Mouse (Mus musculus) common myeloid progenitor, adult 5-6 weeks (primary cell): Measurements from ENCODE around the gene 1700049E17Rik2. TPM values are rescaled to one million over a fixed set of nuclear protein-coding genes. Genes with fewer than 3 reads are reported as not detected.
"Not testable (repeated sequence)": the region's sequence is repeated elsewhere in the genome, so short reads cannot be mapped to it uniquely, and the experiment has no call there.

Experiments used
- ATAC-seq: replicated peaks from 2 replicates; pipeline ENCODE4 v1.8.0; 2016; ENCODE audit warnings: low read depth, mild to moderate bottlenecking, moderate TSS enrichment, inconsistent platforms; ENCODE audit not compliant: poor library complexity, severe bottlenecking
- total RNA-seq: library from RNA; stranded (forward); fragments of 200-1000, 187-1606 nt; gene quantifications from 2 replicates; pipeline ENCODE4 v1.2.3, GENCODE M21; 2017

1700049E17Rik2 gene
- total RNA-seq = not detected in 2 replicates

DNA sequence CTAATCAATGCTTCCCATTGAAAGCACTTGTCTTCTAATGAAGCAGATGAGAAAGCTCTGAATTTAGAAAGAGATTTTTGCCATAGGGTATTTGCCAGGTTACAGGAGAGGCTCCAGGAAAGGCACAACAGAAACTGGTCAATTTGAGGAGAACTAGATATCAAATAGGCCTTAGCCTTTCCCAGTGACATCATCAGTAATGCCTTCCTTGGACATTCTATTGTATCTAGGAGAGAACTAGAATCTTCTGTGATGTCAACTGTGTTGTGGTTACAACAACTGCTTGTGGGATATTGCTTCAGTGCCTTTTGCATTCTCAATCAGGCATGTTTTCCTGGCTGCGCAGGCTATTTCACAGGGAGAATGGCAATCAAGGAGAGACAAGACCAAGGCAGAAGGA is at the start of gene 1700049E17Rik2:
Gene 1700049E17Rik2, plus strand, starts transcription at position 301 of the 400 bp plus-strand sequence.
- not testable (repeated sequence) for ATAC-seq

DNA sequence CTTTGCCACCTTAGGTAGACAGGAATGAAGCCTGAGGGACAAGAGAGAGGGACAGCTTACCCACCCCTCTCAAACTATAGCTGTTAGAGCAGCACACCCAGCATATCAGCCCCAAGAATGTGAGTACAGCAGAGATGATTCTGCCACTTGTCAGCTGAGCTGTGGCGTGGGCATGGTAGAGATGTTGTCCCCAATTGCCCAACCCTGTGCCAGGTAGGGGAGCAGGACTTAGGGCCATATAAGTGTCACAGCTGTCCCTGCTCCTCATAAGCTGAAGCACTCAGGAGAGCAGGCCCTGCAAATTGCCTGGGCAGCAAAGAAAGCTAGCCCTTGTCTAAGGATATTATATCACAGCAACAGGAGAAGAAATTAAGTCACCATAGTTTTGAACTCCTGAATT is 48.3 kb upstream of the 1700049E17Rik2 start:
- ATAC-seq = not testable (repeated sequence)

GRCm38 (mm10) chr14:41555483-41555882 is 17.5 kb upstream of the 1700049E17Rik2 start, which contains the start of gene Gm7970:
Gene Gm7970 (minus strand): TSS chr14:41555583.
- ATAC-seq = not testable (repeated sequence)

DNA sequence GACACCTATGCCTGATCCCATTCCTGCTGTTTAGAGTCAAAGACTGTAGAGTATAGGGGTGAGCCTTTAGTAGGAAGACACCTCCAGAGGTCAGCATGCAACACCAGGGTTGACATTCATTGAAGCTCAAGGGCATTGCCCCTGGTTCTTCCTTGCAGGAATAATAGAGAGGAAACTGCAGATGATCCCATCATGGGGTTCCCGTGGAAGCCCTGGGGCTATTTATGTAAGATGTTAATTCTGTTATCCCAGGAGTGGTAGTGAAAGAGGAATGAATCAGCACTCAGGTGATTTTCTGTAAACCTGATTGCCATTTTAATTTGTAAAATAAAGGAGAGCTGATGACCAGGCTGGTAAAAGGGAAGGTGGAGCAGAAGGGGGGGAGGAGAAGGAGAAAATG is 13.3 kb downstream of the 1700049E17Rik2 start:
- ATAC-seq = not testable (repeated sequence)

DNA sequence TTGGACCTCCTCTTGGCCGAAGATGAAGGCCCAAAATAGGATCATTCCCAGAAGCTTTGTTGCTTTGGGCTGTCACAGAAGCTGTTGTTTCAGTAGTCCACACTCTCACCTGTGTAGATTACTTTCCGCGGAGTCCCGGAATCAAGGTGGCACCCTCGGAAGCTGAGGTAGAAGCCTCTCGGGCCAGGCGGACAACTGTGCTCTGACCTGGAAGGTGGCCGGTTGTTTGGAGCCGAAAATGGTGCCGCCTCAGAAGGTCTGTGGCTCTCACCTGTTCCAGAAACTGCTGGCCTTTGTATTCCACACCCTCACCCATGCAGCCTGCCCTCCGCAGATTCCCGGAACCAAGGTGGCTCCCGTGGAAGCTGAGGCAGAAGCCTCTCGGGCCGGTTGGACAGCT is 27.9 kb downstream of the 1700049E17Rik2 start:
- ATAC-seq = not testable (repeated sequence)

DNA sequence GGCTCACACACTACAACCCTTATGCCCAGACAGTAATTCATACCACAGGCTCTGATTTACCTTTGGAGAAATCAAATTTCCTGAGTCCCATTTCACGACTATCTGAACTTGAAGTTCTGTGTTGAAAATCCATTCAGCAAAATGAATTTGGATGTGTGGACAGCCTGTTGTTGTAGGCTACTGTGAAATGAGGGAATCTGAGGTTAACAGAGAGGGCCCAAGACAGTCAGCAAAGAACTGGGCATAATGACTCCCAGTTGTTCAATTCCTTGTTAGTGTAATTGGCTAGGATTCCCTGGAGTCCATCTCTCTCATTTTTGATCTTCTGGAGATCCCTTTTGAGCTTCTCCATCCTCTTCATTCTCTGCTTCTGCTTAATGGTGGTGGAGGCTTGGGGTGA is 37.7 kb downstream of the 1700049E17Rik2 start:
- not testable (repeated sequence) for ATAC-seq

GRCm38 (mm10) chr14:41622535-41622934 is 49.5 kb downstream of the 1700049E17Rik2 start:
- not testable (repeated sequence) for ATAC-seq

DNA sequence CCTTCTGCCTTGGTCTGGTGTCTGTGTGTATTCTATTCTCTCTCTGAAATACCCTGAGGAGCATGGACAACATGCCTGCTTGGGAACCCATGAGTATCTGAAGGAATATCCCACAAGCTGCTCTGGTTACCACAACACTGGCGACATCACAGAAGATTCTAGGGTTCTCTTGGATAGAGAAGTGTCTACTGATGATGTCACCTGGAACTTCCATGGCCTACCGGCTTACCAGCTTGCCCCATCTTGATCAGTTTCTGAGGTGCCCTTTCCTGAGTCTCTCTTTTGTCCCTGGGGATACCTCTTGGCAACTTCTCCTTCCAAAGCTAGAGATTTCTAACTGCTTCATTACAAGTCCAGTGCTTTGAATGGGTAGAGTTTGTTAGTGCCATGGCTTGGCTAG is 51.5 kb downstream of the 1700049E17Rik2 start, which contains the start of gene Gm3072:
Gene Gm3072, minus strand, starts transcription at position 101 of the 400 bp plus-strand sequence.
- ATAC-seq = not testable (repeated sequence)

- not testable (repeated sequence) for ATAC-seq
These were observed 57.1 kb downstream of the 1700049E17Rik2 start for GRCm38 (mm10) chr14:41630144-41630543.

Other genes with a start within 250 kb of the 1700049E17Rik2 start
- not detected in 2 replicates for gene Gm5798, start 224.6 kb upstream of the 1700049E17Rik2 start, total RNA-seq
- not detected in 2 replicates for gene Gm7945, start 186.8 kb upstream of the 1700049E17Rik2 start, total RNA-seq
- not detected in 2 replicates for gene Gm6482, start 164.9 kb upstream of the 1700049E17Rik2 start, total RNA-seq
- gene Gm7954, start 119.7 kb upstream of the 1700049E17Rik2 start, total RNA-seq = not detected in 2 replicates
- gene Gm3486, start 83.7 kb upstream of the 1700049E17Rik2 start, total RNA-seq = not detected in 2 replicates
- gene Gm7970, start 17.6 kb upstream of the 1700049E17Rik2 start, total RNA-seq = not detected in 2 replicates
- gene Gm3072, start 51.4 kb downstream of the 1700049E17Rik2 start, total RNA-seq = not detected in 2 replicates
- not detected in 2 replicates for gene Gm3676, start 73.3 kb downstream of the 1700049E17Rik2 start, total RNA-seq
- not detected in 2 replicates for gene Gm8068, start 128.7 kb downstream of the 1700049E17Rik2 start, total RNA-seq
- gene Gm7929, start 177.4 kb downstream of the 1700049E17Rik2 start, total RNA-seq = not detected in 2 replicates
- not detected in 2 replicates for gene Gm47189, start 199.2 kb downstream of the 1700049E17Rik2 start, total RNA-seq